Mouse (Mus musculus): ENCODE results near the gene Slc23a4.

The Slc23a4 gene

DNA sequence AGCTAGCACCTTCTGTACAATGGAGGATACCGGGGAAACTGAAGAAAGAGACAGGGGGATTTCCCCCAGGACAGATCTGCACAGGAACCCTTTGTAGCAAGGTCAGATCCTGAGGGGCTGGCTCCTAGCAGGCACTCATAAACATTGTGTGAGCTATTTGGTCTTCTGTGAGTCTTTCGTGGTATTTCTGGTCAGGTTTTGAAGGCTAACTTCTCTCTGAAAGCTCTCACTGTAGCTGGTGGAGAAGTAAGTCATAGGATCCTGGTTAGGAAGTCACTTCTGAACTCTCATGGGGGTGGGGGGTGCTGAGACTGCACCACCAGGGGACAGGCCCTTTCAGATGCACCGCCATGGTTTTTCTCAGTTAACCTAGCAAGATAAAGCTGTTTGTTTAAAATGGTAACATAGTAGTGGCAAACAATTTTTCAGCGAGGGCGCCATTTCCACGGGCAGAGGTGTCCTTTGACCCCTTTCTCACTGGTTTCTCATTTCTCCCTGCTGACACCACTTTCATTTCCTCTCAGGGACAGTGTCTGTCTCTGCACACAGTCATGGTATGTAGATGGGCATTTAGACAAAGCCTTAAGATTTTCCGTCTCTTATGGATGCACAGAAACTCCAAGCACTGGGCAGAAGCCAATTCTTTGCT, 49.8 kb downstream of the Slc23a4 start:
- TF ChIP-seq NANOG (IDR thresholded peaks at IDR 0.05; ENCODE audit: borderline replicate concordance, low read length) (no peak), CTCF (conservative IDR thresholded peaks at IDR 0.05; ENCODE audit: low read length) (no peak), POU5F1 (IDR thresholded peaks at IDR 0.05; ENCODE audit: borderline replicate concordance, low read length) (no peak)
- H3K4me3 ChIP-seq (replicated peaks; ENCODE audit: low read length), result no peak overlapping the region
- peaks cover 42% of the 10 kb centered on the region for H3K4me1 ChIP-seq (replicated peaks; ENCODE audit: low read depth, low read length)
- no peaks in the 10 kb centered on the region for H3K9me3 ChIP-seq (ENCODE audit: low read length)
- H3K27me3 ChIP-seq (ENCODE audit: insufficient read depth, low read length), result peaks cover 17% of the 10 kb centered on the region; the same call in 1 of the 2 replicates
- no peaks in the 10 kb centered on the region for H3K36me3 ChIP-seq (ENCODE audit: insufficient read depth, low read length)

DNA sequence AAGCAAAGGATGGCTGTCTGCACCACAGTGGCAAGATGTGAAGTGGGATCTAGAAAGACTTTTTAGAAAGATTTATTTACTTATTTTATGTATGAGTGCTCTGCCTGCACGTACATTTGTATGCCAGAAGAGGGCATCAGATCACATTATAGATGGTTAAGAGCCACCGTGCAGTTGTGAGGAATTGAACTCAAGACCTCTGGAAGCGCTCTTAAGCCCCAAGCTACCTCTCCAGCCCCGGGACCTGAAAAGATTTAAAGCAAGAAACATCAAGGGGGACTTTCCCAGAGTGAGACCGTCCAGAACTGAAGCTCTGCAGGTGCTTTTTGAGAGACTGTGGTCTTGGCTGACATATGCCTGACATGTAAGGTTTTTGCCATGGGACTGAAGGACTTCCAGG, 51.5 kb downstream of the Slc23a4 start:
- Histone ChIP-seq H3K27me3 (ENCODE audit: insufficient read depth, low read length) (peaks cover 15% of the 10 kb centered on the region; the same call in 1 of the 2 replicates), H3K9me3 (ENCODE audit: low read length) (no peaks in the 10 kb centered on the region), H3K36me3 (ENCODE audit: insufficient read depth, low read length) (no peaks in the 10 kb centered on the region), H3K4me1 (replicated peaks; ENCODE audit: low read depth, low read length) (peaks cover 28% of the 10 kb centered on the region), H3K4me3 (replicated peaks; ENCODE audit: low read length) (no peak overlapping the region)
- TF ChIP-seq CTCF (conservative IDR thresholded peaks at IDR 0.05; ENCODE audit: low read length), result peak; percentile 40
- no peak for TF ChIP-seq POU5F1 (IDR thresholded peaks at IDR 0.05; ENCODE audit: borderline replicate concordance, low read length)

DNA sequence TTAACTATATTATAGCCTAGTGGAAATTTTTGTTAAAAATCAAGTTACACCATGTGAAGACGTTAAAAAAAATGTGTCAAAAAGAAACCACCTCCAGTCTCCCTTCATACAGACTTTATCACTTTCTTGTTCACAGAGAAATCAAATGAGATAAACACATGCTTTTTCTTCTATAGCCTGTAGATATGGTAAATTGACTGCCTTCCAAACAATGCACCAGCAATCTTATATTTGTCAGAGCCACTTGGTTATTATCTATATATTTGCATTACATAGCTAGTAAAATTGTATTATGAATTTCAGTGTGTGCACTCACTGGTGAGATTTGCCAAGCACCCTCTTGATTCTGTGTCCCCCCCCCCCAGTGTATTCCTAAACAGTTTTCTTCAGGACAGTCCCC, 55.6 kb downstream of the Slc23a4 start:
- Histone ChIP-seq H3K4me1 (replicated peaks; ENCODE audit: low read depth, low read length) (no peaks in the 10 kb centered on the region), H3K27me3 (ENCODE audit: insufficient read depth, low read length) (peaks cover 8% of the 10 kb centered on the region; the same call in 1 of the 2 replicates), H3K4me3 (replicated peaks; ENCODE audit: low read length) (no peak overlapping the region), H3K9me3 (ENCODE audit: low read length) (no peaks in the 10 kb centered on the region), H3K36me3 (ENCODE audit: insufficient read depth, low read length) (no peaks in the 10 kb centered on the region)
- TF ChIP-seq CTCF (conservative IDR thresholded peaks at IDR 0.05; ENCODE audit: low read length), result no peak
- TF ChIP-seq NANOG (IDR thresholded peaks at IDR 0.05; ENCODE audit: borderline replicate concordance, low read length), result no peak
- TF ChIP-seq POU5F1 (IDR thresholded peaks at IDR 0.05; ENCODE audit: borderline replicate concordance, low read length), result no peak

DNA sequence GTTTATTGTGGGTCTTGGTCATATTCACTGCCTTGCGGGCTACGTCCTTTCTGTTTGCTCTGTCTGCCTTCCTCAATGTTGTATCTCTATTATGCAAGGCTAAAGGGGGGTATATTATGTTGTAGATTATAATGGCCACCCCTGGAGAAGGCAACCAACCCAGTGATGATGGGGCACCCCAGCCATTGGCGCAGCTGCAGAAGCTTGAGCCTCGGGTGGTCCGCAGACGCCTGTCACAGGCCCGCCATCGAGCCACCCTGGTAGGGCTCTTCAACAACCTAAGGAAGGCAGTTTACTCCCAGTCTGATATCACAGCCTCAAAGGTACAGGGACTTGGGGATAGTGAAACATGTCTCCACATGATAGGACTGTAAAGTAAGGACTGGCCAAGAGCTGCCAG, 60.6 kb downstream of the Slc23a4 start:
- TF ChIP-seq CTCF (conservative IDR thresholded peaks at IDR 0.05; ENCODE audit: low read length), result no peak

DNA sequence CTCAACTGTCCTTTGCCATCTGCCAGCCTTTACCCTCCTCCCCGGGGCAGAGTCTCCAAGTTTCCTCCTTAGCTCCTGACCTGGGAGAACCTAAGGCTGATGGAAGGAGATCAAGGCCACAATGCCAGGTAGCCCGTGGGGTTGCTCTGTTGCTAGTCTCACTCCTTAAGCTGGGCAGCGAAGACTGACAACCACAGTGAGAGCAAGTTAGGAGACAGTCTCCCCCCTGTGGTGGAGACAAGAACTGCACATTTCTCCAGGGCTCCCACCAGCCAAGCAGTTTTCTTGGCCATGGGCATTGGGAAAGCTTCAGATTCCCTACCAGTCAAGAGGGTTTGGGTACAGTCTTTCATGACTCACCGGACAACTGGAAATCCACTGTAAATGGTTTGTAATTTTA, 61.0 kb downstream of the Slc23a4 start:
- Histone ChIP-seq H3K27me3 (ENCODE audit: insufficient read depth, low read length) (peaks cover 2% of the 10 kb centered on the region; the same call in 1 of the 2 replicates), H3K4me1 (replicated peaks; ENCODE audit: low read depth, low read length) (peaks cover 8% of the 10 kb centered on the region; the same call in 1 of the 2 replicates), H3K9me3 (ENCODE audit: low read length) (no peaks in the 10 kb centered on the region), H3K4me3 (replicated peaks; ENCODE audit: low read length) (no peak overlapping the region), H3K36me3 (ENCODE audit: insufficient read depth, low read length) (no peaks in the 10 kb centered on the region)
- TF ChIP-seq POU5F1 (IDR thresholded peaks at IDR 0.05; ENCODE audit: borderline replicate concordance, low read length) (no peak), CTCF (conservative IDR thresholded peaks at IDR 0.05; ENCODE audit: low read length) (peak; percentile 91), NANOG (IDR thresholded peaks at IDR 0.05; ENCODE audit: borderline replicate concordance, low read length) (no peak)

More for the DNA sequence above, 60.6 kb downstream of the Slc23a4 start:
- Histone ChIP-seq H3K27me3 (ENCODE audit: insufficient read depth, low read length) (peaks cover 2% of the 10 kb centered on the region; the same call in 1 of the 2 replicates), H3K4me3 (replicated peaks; ENCODE audit: low read length) (no peak overlapping the region), H3K36me3 (ENCODE audit: insufficient read depth, low read length) (no peaks in the 10 kb centered on the region), H3K9me3 (ENCODE audit: low read length) (no peaks in the 10 kb centered on the region), H3K4me1 (replicated peaks; ENCODE audit: low read depth, low read length) (peaks cover 8% of the 10 kb centered on the region; the same call in 1 of the 2 replicates)

DNA sequence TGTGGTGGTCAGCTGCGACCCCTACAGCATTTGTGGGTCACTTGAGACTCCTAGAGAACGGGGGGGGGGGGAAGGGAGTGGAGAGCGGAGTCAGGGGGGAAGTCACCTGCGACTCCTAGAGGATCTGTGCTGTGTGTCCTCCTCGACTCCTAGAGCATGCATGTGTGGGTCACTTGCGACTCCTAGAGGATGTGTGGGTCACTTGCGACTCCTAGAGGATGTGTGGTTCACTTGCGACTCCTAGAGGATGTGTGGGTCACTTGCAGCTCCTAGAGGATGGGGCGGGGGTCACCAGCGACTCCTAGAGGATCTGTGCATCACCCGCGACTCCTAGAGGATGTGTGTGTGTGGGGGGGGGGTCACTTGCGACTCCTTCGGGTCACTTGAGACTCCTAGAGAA, 66.3 kb downstream of the Slc23a4 start:
- peaks cover 20% of the 10 kb centered on the region for H3K27me3 ChIP-seq (ENCODE audit: insufficient read depth, low read length)
- no peaks in the 10 kb centered on the region for H3K36me3 ChIP-seq (ENCODE audit: insufficient read depth, low read length)
- peak overlapping the region; percentile 45 for H3K4me3 ChIP-seq (replicated peaks; ENCODE audit: low read length)
- no peaks in the 10 kb centered on the region for H3K9me3 ChIP-seq (ENCODE audit: low read length)
- H3K4me1 ChIP-seq (replicated peaks; ENCODE audit: low read depth, low read length), result peaks cover 39% of the 10 kb centered on the region
- TF ChIP-seq CTCF (conservative IDR thresholded peaks at IDR 0.05; ENCODE audit: low read length), result peak; percentile 77
- no peak for TF ChIP-seq NANOG (IDR thresholded peaks at IDR 0.05; ENCODE audit: borderline replicate concordance, low read length)
- TF ChIP-seq POU5F1 (IDR thresholded peaks at IDR 0.05; ENCODE audit: borderline replicate concordance, low read length), result no peak

DNA sequence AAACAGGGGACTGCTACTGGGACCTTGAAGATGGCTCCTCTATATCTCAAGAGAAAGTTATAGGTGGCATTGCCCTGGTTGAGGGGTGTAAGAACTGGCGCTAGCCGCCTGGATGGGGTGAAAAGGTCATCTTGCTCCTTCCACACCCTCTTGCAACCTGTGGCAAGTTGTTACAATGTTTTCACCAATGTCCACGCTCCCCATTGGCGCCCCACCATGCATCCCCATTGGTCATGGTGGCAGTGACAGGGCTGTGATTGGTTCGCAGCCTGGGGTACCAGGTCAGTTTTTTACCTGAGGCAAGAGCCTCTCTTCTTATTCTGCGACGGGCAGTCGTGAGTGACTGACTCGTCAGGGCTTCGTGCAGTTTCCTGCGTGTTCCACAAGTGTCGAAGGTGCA, 67.6 kb downstream of the Slc23a4 start:
- H3K36me3 ChIP-seq (ENCODE audit: insufficient read depth, low read length), result no peaks in the 10 kb centered on the region
- H3K4me3 ChIP-seq (replicated peaks; ENCODE audit: low read length), result no peak overlapping the region
- H3K9me3 ChIP-seq (ENCODE audit: low read length), result no peaks in the 10 kb centered on the region
- no peak for TF ChIP-seq NANOG (IDR thresholded peaks at IDR 0.05; ENCODE audit: borderline replicate concordance, low read length)
- TF ChIP-seq POU5F1 (IDR thresholded peaks at IDR 0.05; ENCODE audit: borderline replicate concordance, low read length), result no peak
- TF ChIP-seq CTCF (conservative IDR thresholded peaks at IDR 0.05; ENCODE audit: low read length), result no peak
- peaks cover 27% of the 10 kb centered on the region for H3K27me3 ChIP-seq (ENCODE audit: insufficient read depth, low read length)
- peaks cover 38% of the 10 kb centered on the region for H3K4me1 ChIP-seq (replicated peaks; ENCODE audit: low read depth, low read length)

DNA sequence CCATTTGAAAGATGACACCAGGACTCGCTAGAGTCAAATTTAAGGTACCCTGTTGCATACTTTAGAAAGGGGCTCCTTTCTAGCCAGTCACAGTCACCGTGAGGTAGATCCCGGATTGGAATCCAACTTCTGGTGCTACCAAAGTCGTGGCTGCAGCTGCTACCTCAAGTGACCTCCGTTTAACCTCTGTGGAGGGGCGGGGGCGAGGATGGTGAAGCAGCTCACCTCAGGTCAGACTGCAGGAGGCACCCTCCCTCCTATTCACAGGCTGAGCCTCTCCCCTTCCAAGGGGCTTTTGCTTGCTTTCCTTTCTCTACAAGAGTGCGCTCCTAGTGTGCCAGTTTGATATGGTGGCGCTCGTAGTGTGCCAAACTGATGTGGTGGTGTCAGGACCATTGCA, 68.2 kb downstream of the Slc23a4 start, which contains the start of gene Stra8:
Stra8 (plus strand) TSS at position 208 of the 400 bp plus-strand sequence.
- TF ChIP-seq POU5F1 (IDR thresholded peaks at IDR 0.05; ENCODE audit: borderline replicate concordance, low read length) (no peak), NANOG (IDR thresholded peaks at IDR 0.05; ENCODE audit: borderline replicate concordance, low read length) (no peak), CTCF (conservative IDR thresholded peaks at IDR 0.05; ENCODE audit: low read length) (no peak)
- H3K9me3 ChIP-seq (ENCODE audit: low read length), result no peaks in the 10 kb centered on the region
- peaks cover 32% of the 10 kb centered on the region for H3K4me1 ChIP-seq (replicated peaks; ENCODE audit: low read depth, low read length)
- no peaks in the 10 kb centered on the region for H3K36me3 ChIP-seq (ENCODE audit: insufficient read depth, low read length)
- H3K27me3 ChIP-seq (ENCODE audit: insufficient read depth, low read length), result peaks cover 27% of the 10 kb centered on the region
- no peak within 1 kb of the TSS; the same call in 1 of the 2 replicates for H3K4me3 ChIP-seq (replicated peaks; ENCODE audit: low read length)

DNA sequence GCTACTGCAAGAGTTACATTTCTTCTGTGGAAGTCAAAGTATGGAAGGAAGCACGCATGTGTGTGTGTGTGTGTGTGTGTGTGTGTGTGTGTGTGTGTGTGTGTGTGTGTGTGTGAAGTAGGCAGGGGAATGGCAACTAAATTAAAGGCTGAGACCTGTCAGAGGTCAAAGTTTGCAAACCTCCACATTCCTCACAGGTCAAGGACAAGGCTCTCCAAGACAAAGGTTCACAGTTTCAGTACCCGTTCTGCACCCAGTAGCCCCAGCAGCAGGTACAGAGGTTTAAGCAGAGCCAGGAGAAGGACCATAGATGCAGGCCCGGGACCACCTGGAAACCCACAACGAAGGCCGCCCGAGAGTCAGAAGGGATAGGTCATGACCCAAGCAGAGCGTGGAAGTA, 69.1 kb downstream of the Slc23a4 start:
- Histone ChIP-seq H3K36me3 (ENCODE audit: insufficient read depth, low read length) (no peaks in the 10 kb centered on the region), H3K4me3 (replicated peaks; ENCODE audit: low read length) (no peak overlapping the region), H3K9me3 (ENCODE audit: low read length) (no peaks in the 10 kb centered on the region), H3K27me3 (ENCODE audit: insufficient read depth, low read length) (peaks cover 29% of the 10 kb centered on the region), H3K4me1 (replicated peaks; ENCODE audit: low read depth, low read length) (peaks cover 35% of the 10 kb centered on the region)
- TF ChIP-seq CTCF (conservative IDR thresholded peaks at IDR 0.05; ENCODE audit: low read length) (no peak), NANOG (IDR thresholded peaks at IDR 0.05; ENCODE audit: borderline replicate concordance, low read length) (no peak), POU5F1 (IDR thresholded peaks at IDR 0.05; ENCODE audit: borderline replicate concordance, low read length) (no peak)
